Mouse (Mus musculus) left cerebral cortex, adult 9 months (tissue): Measurements from ENCODE around the gene Tmem119.
"Not testable (repeated sequence)": the region's sequence is repeated elsewhere in the genome, so short reads cannot be mapped to it uniquely, and the experiment has no call there.

Experiments
- DNase-seq, 2 experiments: peaks; one replicate each; pipeline ENCODE4 v3.0.0; 2022; ENCODE audit warnings: low spot score in 2 of 2

Tmem119 gene

DNA sequence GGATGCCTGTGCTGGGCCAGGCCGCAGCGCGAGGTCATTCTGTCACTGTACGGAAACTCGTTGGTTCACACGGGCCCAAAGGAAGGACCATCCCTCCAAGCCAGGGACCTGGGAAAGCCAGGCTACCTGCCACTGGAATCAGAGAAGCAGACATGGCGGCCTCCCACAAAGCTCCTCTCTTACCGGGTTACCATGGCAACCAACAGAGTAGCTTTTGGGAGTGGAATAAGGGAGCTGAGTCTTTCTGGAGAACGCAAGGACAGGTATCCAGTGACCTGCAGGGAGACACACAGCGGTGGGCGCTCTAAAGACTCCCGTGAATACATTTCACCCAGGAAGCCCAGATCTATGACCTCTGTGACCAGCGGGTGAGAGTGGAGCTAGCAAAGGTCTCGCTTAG is 18.3 kb upstream of the Tmem119 start:
- DNase-seq, result no peak

DNA sequence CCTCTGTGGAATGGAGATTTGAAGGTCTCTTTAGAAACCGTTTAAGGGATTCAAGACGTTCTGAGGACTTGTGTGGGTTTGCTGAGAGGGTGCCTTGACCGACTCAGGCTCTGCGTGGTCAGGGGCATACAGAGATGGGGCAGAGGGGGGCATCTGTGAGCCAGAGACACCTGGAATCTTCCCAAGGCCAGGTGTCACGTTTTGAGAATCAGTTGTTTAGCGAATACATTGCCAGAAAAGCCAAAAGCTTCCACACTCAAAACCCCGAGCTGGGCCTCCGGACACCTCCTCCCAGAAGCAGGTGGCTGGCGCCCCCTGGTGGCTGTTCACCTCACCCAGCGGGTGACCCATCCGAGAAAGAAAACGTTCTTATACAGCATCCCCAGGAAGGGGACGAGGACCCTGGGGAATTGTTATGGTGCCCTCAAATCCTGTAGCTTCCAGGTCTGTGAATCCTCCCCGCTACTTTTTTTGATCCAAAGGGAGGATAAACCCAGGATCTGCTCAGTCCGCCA is 15.4 kb upstream of the Tmem119 start:
- peak in 1 of 2 experiments; percentile 56 for DNase-seq

DNA sequence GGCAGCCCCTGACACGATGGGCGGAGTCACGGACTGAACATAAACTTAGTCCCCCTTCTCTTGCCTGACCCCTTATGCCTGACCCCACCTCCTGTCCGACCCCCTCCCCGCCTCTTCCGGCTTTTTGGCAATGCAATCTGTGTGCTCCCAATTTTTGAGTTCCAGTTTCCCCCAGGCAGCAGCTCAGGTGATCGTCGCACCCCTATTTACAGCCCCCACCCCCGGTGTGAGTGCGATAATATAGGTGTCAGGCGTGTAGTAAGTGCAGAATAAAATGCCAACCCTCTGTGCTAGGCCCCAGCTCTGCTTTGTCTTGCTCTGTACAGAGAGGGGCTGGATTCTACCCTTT is 14.7 kb upstream of the Tmem119 start:
- no peak for DNase-seq

DNA sequence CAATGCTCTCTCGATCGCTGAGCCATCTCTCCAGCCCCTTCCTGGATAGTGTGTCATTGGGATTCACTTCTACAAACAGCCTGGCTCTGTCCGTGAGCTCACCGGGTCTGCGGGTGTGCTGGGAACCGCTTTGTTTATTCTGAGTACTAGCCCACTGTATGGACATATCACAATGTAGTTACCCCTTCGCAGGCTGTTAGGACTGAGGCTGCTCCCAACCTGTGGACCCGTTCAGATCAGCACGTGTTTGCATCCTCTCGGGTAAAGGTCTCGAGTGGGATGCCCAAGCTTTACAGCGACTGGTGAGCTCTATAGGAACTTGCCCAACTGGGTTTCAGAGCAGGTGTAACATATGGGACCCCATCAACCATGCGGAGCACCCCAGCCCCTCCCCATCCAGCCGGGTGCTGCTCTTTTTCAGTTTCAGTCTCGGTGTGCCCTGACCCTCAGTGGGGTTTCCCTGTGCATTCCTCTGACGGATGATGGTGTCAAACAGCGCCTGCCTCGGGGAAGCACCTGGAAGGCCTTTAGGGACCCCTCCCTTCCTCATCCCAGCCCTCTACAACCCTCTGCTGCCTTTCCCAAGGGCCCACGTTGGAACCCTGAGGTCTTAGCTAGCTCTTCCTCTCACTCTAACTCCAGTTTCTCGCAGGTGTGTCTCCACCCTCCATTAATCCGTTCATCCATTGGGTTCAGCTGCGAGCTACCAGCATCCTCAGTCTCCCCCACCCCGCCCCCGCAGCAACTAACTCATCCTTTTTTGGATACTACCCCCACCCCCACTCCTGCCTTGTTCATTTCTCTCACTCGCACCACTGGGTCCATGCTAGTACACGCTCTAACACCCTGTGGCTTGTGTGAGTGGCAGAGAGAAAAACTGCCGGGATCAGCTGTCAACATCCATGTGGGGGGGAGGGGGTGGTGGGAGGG is 14.1 kb upstream of the Tmem119 start:
- DNase-seq, result no peak

DNA sequence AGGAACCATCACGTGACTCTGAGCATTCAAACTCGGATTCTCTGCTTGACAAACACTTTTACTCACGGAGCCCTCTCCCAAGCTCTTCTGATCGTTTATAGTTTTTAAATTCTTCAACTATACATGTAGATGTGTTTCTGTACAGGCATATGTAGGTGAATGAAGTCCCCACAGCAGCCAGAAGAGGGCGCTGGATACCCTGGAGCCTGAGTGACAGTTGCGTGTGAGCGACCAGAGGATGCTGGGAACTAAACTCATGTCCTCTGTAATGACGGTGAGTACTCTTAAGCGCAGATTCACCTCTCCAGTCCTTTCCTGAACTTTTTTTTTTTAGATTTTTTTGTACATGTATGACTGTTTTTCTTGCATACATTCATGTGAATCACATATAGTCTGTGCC is 13.3 kb upstream of the Tmem119 start:
- no peak for DNase-seq

DNA sequence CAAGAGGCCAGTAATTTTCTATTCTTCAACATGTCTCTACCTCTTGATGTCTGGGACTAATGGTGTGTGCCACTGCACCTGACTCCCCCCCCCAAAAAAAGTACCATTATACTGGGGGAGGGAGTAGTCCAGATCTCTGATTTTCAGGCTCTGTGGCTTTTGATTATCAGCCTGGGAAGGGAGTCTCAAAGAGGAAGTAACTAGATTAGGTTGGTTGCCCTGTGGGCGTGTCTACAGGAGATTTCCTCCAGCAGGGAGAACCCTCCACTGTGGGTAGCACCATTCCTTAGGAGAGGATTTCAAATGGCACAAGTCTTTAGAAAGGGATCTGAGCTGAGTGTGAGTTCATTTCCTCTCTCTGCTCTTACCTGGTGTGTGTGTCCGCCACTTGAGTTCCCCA is 12.3 kb upstream of the Tmem119 start:
- DNase-seq, result no peak

DNA sequence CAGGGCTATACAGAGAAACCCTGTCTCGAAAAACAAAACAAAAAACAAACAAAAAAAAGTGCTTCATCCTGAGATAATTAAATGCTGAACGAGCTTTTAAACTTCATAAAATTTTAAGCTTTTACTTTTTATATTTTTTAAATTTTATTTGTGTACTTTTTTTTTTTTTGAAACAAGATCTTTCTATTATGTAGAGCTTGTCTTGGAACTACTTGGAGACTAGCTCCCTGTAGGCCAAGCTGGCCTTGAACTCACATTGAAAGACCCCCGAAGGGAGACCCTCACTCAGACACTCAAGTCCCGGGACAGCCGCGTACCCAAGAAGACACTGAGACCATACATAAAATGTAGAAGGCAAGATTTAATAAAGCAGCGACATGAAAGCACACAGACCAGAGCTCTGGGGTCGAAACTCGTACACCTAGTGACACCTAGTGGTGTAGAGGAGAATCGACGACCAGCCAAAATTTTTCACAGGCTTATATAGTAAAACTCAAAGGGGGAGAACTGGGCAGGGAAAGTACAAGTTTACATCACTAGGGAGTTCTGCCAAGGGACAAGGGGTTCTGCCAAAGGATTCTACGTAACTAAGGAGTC is 11.6 kb upstream of the Tmem119 start:
- not testable (repeated sequence) for DNase-seq

DNA sequence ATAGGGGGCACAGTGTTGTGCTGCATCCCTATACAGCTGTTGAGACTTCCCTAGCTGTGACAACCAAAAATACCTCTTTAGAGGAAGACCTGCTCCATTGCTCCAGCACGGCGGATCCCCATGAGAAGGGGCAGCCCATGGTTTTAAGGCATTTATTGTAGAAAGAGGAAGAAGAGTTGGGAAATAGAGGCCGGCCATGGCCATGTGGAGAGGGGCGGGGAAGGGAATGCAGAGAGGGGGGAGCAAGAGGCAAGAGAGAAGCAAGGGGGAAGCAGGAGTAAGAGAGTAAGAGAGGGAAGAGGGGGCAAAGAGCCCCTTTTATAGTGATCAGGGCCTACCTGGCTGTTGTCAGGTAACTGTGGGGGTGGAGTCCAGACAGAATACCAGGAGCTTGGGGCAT is 9.8 kb upstream of the Tmem119 start:
- DNase-seq, result no peak

DNA sequence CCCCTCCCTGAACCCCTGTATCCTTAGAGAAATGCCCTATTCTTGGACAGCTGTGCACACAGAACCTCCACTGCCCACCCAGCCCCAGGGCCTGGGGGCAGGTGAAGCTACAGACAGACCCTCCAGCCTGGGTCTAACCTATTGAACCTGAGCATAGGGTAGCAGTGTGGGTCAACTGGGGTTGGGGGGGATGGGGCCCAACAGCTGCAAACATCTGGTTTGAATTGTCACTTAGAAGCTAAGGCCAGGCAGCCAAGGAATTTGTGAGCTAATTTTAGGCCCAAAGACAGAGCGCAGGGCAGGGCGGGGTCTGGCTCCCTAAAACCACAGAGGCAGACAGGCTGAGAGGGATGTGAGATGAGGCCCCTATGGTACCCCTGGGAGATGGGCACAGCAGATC is 7.9 kb upstream of the Tmem119 start:
- no peak for DNase-seq

DNA sequence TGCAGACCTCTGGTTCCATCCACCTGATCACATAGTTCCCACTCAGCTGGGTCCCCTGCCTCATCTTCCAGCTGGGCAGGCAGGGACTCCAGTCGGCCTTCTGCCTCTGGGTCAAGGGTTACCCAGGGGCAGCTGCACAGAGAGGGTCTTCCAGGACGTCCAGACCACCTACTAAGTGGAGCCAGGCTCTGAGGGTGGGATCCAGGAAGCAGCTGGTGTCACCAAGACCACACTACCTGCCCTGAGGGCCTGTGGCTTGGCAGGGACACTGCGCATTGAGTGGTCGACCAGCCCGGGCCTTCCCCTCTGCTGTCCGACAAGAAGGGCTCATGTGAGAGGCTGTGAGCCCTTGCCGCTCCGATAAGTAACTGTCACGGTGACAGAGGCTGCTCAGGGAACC is 7.4 kb upstream of the Tmem119 start:
- no peak for DNase-seq

DNA sequence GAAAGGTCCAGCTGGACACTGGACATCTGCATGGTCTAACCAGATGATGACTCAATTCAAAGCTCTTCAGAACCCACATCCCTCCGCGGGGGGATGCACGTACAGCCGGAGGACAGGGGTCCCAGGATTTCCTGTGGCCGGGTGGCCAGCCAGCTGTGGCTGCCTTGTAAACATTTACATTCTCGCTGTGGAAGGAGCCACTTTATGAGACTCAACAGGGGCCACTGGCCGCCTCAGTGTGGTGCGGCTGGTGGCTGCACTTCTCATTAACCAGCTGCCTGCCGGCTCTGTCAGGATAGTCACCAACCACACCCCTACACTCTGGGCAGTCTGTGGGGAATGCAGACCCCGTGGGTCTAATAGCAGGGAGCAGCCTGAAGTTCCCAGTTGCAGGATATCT is 6.1 kb upstream of the Tmem119 start:
- DNase-seq, result no peak

DNA sequence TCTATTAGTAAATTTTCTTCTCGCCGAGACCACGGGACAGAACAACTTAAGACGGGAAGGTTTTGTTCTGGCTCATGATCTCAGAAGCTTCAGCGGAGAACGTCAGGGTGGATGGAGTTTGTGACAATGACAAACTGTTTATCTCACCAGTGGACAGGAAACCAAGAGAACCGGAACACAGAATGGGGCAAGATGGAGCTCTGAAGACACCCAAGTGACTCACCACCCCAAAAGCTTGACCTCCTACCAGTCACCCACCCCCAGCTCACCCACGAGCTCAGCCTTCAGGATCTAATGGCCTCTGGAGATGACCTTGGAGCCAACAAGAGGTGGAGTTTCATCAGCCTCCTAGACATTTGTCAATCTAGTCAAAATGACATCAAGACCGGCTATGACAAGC is 5.0 kb upstream of the Tmem119 start:
- DNase-seq, result no peak

DNA sequence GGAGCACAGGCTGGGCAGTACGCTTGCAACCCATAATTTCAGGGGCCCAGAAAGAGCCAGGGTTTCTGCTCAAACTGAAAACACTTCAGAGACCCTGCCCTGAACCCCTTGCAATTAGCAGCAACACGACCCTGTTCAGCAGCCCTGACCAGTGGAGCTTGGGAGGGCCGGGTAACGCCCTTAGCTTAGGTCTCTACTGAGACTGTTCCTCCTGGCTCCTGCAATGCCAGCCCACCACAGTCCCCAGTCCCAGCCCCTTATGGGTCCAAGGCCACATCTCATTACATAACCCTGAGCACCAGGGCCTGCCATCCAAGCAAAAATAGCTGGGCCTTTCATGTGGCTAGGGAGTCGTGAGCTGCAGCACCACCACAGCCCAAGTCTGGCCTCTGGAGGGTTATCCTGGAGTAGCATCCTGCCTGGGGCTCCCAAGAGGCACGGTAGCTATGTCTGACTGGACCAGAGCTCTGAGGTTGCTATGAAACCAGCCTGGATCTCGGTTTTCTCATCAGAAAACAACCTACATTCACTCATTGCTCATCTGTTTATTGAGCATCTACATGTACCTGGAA is 4.2 kb upstream of the Tmem119 start:
- DNase-seq, result no peak

DNA sequence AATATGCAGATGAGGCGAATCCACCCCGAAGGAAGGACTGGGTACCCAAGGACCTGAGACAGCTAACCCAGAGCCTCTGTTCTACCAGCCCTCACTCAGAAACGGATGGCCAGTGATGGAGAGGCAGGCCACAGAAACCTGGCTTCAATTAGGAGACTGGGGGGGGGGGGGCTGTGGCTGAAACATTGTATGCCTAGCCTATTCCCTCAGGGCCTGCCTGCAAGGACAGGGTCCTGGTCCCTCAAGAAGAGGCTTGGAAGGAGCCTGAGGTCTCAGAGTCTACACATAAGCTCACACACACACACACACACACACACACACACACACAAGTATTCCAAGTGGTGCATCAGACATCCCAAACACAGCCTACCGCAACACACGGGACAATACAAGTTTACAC is 625 bp downstream of the Tmem119 start:
- no peak for DNase-seq

DNA sequence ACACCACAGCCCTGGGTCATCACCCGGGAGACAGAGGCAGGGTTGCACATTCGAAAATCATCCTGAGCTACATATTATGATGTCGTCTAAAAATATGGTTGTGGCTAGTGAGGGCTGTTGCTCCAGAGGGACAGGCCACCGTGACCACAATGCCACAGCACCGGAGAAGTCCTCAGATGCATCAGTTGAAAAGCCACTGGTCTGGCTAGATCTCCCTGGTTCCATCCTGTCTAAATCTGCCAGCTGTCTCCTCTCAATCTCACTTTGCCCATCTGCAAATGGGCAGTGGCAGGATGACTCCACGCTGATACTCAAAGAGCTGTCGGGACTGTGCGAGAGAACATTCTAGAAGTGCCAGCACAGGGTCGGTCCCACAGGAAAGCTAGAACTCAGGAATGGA is 1.8 kb downstream of the Tmem119 start:
- DNase-seq, result no peak

DNA sequence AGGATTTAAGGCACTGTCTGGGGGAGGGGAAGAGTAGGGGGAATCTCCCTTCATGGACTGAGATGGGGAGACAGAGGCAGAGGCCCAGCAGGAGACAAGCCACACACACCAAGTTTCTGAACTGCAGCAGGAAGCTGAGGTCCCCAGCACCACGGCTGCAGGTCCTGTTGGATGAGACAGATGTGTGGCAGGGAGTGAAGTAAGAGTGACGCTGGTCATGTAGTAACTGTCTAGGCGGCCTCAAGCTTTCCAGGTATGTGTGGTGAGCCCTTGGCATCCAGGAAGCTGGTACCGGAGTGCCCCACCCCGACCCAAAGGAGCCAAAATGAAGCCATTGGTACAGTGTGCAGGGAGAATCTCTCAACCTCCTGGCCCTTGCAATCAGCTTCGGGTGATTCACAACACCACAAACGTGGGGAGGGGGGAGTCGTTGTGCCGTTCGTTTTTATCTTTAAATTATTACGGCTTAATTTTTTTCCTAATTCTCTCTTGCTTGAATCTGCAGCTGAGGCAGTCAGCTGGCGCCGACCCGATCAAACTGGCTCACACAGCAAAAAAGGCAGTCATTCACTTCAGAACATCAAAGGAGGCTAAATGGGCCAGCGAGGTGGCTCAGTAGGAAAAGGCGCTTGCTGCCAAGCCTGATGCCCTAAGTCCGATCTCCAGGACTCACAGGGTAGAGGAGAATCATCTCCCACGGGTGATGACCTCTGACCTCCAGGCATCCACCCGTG is 3.0 kb downstream of the Tmem119 start:
- DNase-seq, result no peak

DNA sequence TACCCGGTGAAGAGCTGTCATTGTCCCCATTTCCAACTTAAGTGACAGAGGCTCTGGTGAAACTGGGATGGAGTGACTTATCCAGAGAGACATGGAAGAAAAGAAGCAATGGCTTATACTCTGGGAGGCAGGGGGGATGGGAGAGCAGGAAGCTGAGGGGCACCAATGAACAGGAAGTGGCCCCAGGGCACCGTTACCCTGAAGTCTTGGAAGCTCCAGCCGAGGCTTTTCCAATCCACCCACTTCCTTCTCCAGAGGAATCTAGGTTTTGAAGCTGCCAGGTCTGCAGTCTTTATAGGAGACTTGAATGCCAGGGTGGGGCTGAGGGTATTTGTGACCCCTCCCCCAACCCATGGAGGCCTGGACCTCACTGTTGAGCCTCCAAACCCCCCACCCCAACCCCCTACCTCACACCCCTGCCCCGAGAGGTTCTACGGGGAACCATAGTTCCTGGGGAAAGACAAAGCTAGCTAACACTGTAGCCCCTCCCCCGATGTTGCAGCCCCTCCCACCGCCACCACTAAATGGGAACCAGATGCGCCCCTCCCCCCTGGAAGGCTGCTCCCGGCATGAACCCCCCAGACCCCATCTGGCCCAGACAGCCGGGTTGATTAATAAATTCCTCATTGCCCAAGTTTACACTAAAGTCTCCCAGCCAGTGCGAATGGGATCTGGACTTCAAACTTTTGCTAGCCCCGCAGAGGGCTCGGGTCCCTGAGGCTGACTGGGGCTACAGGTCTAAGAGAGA is 3.7 kb downstream of the Tmem119 start:
- DNase-seq, result no peak

DNA sequence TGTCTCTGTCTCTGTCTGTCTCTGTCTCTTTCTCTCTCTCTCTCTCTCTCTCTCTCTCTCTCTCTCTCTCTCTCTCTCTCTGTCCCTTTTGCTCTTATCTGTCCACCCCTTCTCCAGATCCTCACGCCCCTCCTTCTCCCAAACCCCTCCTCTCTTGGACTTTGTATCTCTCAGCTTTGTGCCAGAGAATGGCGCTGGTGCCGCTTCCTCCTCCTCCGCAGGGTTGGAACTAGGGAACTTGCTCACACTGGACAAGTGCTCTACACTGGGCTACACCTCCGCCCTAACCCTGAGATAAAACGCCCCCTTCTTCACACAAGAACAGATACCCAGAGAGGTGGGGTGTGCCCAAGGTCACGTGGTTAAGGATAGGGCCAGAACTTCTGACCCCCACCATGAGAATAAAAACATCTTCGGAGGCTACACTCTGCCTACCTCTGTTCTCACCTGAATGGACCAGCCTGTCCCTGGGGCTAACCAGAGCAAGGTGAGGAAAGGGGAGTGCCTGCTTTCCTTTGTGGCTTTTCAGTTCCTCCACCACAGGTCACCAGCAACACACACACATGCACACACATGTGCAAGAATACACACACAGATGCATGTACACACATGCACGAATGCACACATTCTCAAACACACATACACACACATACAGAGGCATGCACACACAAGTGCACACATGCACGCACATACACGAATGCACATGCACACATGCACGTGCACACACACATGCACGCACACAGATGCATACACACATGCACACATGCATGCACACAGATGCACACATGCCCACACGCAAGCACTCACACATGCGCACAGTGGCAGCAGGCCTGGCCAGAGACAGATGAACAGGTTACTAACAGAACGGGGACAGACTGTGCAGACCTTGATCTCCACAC is 8.9 kb downstream of the Tmem119 start:
- no peak for DNase-seq

DNA sequence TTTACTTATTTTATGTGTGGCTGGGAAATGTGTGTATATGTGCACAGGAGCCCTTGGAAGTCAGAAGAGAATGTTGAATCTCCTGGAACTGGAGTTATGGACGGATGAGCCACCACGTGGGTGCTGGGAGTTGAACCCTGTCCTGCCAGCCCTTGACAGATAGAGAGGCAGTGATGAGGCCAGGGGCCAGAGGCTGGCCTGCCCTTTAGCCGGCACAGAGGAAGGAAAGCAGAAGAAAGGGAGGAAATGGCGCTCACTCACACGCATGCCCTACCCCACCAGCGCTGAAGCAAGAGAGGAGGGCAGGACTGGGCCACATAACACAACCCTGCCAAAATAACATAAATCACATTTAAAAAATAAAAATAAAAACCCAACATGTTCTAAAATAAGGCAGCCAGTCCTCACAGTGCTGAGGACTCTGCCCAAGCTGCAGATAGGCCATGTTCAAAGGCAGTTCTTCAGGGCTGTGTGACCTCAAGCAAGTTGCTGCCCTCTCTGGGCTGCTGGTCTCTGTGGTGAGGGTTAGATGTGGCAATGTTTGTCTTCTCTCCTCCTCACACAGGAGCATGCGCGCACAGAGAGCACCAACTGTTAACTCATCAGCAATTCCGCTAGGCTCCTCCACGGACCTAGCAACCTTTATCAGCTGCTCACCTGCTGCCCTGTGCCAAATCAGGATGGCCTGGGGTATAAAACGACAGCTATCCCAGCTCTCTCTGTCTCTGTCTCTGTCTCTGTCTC is 9.7 kb downstream of the Tmem119 start:
- DNase-seq, result no peak
